Mouse (Mus musculus) large intestine, adult 2 months (tissue): Measurements from ENCODE around the gene Etfrf1. TPM values are rescaled to one million over a fixed set of nuclear protein-coding genes. Genes with fewer than 3 reads are reported as not detected.

Experiments used
- DNase-seq: peaks from one replicate; pipeline ENCODE4 v3.0.0-alpha.2; 2012; ENCODE audit warnings: low read depth, low spot score
- WGBS: fragments of 180-500 bp; shearing (Covaris S2); methylation state at CpG from one replicate; pipeline ENCODE4 v1.1.7; 2018; 5-methylcytosine and 5-hydroxymethylcytosine counted together
- polyA plus RNA-seq: library from polyadenylated mRNA; depleted of rRNA; stranded (reverse); fragments of >200 nt; gene quantifications from 2 replicates; pipeline ENCODE4 v1.2.3, GENCODE M21; 2012

Gene Etfrf1
- polyA plus RNA-seq, 1 experiment = 4.5 TPM

DNA sequence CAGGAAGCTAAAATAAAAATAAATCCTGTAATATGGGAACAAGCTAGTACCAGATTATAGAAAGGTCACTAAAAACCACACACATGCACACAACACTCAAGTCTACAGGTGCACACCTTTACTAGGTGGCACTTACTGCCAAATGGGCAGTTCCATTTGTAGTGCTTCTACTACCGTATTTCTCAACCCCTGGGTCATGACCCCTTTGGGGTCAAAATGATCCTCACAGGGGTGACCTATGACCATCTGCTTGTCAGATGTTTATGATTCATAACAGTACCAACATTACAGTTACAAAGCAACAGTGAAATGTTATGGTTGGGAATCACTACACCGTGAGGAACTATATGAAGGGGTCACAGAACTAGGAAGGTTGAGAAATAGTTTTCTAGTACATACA is 3.0 kb downstream of the Etfrf1 start:
- 75% methylated on average over 2 of the region's 2 CpGs for WGBS
- no peak for DNase-seq

DNA sequence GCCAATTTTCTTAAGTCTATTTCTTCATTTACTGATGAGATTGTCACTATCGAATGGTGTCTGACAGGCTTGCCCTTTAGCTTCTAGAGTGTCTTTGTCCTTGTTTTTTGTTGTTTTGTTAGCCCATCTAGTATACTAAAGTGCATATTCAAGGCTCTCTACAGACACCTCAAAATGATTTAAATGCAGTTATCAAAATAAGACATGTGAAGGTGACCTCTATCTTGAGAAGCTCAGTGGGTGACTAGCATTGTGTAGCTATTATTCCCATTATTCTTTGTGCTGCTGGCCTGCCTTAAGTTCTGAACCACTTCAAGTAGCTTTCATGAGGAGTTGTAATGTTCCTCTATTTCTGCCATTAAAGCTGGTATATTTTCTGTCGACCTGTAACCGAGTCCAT is 4.9 kb downstream of the Etfrf1 start:
- WGBS = 84% methylated on average over 3 of the region's 3 CpGs
- DNase-seq = no peak

DNA sequence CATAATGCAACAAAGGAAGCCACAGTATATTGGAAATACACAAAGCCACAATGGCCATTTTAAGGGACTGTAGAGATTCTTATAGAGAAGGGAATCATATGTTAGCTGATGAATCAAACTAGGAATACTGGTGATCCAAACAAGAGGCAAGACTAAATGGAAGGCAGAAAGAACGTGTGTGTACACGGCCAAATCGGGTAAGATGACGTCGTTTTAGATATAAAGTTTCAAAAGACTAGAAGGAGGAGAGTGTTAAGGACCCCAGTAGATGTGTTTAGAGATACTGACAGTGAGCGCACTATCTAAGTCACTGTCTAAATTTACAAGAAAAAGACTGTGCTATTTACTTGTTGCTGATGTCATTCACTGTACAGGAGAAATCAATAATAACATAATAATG is 13.3 kb downstream of the Etfrf1 start:
- WGBS = 91% methylated on average over 6 of the region's 6 CpGs
- no peak for DNase-seq

DNA sequence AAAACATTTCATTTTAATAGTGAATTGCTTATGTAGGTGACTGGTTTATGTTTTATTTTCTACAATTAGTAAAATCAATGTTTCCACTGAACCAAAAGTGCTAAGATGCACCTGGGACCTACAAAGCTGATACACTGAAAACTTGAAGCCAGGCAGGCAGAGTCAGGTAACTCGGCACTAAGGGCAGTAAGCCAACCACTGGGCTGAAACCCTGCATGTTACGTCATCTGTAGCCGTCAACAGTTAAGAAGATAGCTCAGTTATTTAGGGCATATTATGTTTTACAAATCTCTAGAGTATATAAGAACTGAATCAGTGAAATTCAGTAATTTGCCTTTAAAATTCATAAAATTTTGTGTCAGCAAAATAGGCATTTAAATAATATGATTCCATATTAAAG is 15.4 kb downstream of the Etfrf1 start:
- no peak for DNase-seq
- WGBS = 80% methylated on average over 3 of the region's 3 CpGs

DNA sequence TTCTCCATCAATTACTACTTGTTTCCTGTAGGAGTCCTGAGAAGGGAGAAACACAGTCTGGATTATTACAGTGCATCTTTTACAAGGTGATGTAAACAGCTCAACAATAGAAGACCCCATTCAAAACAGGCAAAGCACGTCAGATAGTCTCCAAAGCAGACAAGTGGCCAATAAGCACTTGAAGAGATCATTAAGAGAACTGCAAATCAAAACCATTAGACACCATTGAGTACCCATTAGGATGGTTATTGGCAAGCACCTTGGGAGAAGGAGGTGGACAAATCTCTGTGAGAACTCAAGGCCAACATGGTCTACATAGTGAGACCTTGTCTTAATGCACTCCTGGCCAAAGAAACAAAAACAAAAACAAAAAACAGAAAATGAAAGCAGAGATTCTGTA is 23.5 kb downstream of the Etfrf1 start:
- WGBS = 90% methylated on average over 1 of the region's 1 CpGs

DNA sequence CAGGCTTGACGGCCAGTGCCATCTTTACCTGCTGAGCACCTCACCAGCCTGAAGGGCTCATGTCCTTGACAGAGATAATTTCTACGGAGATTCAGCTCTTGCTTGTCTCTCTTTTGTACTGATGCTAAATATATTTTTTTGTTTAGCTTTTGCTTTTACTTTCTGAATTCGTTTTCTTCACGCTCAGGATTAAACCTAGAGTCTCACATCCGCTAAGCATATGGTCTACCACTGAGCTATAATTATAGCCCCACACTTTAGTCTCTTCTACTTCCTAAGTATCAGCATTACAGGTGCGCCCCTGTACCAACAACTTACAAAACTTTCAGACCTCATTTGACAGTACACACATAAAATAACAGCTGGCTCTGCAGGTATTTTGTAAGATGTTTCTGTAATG is 24.4 kb downstream of the Etfrf1 start:
- WGBS = 81% methylated on average over 6 of the region's 6 CpGs
- no peak for DNase-seq

More for the DNA sequence above, 23.5 kb downstream of the Etfrf1 start:
- no peak for DNase-seq

DNA sequence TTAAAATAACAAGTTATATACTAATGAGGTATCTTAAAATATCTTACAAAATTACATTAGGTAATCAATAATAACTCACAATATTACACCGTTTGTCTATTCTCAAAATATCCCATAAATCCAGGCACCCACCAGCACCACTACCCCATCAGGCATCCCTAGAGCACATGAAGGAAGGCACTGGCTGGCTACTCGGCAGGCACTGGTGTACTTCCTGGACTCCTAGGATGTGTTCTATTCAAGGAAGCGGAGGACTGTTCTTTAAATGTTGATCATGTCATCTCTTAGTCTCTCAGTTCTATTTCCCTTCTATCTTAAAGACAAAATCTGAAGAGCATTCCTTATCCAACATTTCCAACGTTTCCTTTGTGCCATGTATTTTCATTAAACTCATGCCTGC is 26.2 kb downstream of the Etfrf1 start:
- 64% methylated on average over 4 of the region's 4 CpGs for WGBS
- no peak for DNase-seq

DNA sequence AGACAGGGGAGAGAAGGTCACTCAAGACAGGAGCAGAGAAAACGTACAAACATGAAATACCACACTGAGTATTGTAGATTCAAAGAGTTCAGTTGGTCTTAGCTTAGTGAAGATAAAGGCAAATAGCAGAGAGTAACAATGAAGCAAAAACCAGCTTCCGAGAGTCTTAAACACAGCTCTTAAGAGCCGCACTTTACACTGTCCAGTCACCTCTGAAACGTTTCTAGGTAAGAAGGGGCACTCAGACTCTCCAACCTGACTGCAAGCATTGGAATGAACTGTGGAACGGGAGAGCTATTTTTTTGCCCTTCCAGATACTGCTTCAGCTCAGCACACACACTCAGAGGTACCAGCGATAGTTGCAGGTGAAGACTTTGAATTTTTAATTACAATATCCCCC is 29.4 kb downstream of the Etfrf1 start:
- WGBS = 79% methylated on average over 6 of the region's 6 CpGs
- DNase-seq = no peak

DNA sequence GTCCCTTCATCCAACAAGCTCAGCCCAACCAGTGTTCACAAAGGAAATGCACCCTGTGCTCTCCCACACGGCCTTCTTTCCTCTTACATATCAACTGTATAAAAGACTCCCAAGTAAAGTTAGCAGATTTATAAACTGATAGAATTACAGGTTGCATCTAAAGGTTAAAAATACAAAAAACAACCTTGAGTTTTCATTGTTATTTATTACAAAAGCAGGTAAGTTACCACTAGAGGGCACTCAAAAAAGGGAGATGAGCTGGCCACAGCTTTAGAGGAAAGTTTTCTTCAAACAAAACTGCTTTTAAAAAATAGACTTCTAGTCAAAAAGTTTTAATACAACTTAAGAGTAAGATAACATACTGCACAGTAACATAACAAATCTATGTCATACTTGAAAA is 31.6 kb downstream of the Etfrf1 start:
- 30% methylated on average over 1 of the region's 1 CpGs for WGBS
- no peak for DNase-seq

DNA sequence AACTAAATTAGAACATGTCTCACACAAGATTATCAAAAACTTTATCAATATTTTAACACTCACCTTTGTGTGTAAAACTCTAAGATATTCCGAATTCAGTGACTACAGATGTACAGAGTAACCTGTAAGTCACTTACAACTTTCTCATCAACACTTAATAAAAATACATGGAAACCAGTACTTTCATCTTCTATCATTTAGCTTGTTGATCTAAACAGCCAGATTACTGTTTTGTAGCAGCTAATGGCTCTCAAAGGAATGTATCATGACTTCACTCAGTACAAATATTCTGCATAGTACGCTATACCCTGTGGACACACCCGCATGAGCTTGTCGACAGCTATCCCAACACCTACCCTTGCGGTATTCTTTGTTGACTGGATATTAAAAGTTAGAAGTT is 35.9 kb downstream of the Etfrf1 start:
- no peak for DNase-seq
- WGBS = 53% methylated on average over 5 of the region's 5 CpGs

DNA sequence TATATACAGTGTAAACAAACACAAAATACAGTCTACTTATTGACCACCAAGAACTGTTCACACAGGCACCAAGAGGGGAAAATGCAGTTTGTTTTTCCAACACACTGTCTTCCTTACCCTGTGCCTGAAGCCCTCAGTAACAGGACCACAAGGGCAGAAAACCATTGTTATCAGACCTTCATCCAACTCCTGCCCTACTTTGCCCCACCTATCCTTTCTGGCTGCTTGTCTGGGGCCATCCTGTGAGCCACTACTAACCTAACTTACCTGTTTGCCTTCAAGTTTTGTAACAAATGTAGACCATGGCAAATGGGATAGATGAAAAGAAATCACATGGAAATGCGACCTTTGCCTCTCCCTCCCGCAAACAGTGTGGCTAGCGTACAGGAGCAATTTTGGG is 37.0 kb downstream of the Etfrf1 start:
- no peak for DNase-seq
- WGBS = 43% methylated on average over 3 of the region's 3 CpGs

DNA sequence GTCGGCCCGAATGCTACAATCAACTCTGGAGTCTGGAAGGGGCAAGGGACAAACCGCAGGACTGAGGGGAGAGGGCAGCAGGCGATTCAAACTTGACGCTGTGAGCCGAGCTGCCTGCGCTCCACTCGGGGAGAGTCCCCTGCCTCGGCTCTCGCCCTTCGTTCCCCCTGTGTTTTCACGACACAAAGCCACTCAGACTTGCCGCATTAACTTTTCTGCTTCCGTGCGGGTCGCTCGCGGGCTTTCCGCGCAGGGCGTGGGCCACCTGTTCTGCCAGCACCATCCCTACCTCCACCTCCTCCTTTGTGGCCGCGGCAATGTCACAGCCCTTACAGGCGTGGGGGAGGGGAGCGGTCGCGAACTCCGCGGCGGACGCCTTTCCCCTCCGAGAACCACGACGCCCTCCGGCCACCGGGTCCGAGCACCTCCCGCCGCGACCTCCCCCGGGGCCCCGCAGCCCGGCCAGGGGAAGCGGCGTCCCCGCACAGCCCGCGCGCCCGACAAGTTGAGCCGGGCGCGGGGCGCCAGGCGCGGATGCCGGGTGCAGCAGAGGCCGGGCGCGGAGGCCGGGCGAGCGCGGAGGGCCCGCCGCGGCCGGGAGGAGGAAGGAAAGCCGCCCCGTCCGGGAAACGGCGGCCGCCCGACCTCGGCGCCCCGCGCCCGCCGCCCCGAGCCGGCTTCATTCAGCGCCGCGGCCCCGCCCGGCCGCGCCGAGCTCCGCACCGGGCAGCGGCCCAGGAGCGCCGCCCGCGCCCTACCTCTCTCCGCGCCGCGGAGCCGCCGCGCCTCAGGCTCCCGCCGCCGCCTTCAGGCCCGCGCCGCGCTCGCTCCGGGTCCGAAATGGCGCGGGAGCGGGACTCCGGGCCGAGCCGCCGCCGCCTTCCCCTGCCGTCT is 38.6 kb downstream of the Etfrf1 start:
- under 1% methylated on average over 119 of the region's 124 CpGs for WGBS
- DNase-seq = no peak

DNA sequence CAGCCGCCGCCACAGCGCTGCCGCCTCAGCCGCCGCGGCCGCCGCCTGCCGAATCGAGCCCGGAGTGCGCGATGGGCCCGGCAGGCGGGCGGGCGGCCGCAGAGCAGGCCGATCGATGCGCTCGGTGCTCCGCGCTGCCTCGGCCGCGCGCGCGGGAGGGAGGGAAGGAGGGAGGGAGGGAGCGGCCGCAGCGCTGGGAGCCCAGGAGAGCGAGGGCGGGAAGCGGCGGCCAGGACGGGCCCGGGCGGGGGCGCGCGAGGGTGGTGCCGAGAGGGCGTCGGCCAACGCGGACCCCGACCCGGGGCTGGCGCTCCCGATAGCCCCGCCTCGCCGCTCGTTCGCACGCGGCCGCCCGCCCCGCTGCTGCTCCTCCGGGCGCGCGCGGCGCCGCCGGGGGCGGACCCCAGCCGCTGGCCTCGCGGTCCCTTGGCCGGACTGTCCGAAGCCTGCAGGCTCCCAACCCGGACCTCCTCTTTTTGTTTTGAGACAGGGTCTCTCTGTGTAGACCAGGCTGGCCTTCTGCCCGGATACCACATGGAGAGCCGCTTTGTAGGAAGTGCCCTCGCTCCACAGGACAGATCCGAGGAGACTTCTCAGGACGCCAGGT is 39.4 kb downstream of the Etfrf1 start, which contains the start of gene Kras:
Gene Kras (minus strand): TSS at position 55 of the 607 bp plus-strand sequence.
- peak; percentile 68 for DNase-seq
- 1% methylated on average over 73 of the region's 83 CpGs for WGBS

DNA sequence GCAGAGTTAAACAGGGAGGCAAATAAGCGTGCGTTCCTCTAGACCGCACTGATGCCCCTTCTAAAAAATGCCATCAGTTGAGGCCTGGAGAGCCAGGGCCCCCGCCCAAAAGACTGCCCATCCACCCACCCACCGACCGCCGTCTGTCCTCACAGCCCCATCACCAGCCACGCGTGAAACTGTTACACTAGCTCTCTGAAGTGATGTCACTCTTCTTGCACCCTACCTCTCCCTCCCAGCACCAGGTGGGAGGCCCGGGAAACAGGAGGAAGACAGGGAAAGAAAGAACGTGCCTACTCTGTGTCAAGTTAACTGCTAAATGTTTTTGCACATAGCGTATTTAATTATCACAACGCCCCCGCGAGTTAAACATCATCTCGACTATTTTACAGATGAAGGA is 39.9 kb downstream of the Etfrf1 start:
- DNase-seq = no peak
- 17% methylated on average over 16 of the region's 16 CpGs for WGBS

DNA sequence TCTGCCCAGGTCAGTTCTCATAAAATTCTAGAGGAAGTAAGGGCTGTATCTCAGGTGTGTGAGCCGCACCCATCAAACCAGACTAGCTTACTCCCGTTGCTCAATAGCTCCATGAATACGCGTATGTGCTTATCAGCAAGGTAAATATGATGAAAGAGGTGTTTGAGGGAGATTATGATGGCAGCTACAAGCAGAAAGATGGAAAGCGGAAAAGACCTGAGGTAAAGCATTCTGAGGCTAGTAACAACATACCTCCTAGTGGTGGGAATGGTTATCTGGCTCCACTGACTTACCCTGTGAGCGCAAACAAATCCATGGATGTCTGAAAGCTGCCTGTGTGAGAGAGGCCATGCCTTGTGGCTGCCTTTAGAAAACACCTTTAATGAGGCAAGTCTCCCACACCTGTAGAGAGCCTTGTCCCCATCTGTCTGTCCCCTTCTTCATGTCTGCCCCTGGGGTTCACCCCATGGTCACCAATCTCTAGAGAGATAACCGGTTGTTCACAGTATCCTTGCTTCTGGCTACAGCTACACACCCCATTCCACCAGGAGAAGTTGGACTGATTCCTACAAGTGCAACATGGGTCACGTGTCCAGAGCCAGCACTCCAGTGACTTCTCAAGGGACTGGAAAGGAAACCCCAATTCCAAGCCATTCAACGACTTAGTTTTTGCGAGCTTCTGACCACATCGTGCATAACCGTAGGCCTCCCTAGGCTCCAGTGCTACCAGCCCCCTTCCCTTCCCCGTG is 45.2 kb downstream of the Etfrf1 start:
- DNase-seq = no peak

DNA sequence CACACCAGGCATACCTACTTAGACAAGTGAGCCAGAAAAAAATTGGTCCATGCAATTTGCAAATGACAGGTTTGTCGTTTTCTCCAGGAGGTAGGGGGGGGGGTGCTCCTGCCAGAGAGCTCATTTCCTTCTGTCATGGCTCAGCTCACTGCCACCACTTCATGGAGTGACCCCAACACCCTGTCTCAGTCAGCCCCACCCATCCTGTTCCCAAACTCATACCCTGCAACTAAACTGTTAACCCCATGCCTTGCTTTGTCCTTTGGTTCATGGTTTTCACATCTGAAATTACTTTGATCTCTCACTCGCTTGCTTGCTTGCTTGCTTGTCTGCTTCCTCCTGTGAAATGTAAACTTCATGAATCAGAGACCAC is 45.8 kb downstream of the Etfrf1 start:
- 22% methylated on average over 2 of the region's 2 CpGs for WGBS
- no peak for DNase-seq

More for the DNA sequence above, 45.2 kb downstream of the Etfrf1 start:
- 32% methylated on average over 13 of the region's 13 CpGs for WGBS

DNA sequence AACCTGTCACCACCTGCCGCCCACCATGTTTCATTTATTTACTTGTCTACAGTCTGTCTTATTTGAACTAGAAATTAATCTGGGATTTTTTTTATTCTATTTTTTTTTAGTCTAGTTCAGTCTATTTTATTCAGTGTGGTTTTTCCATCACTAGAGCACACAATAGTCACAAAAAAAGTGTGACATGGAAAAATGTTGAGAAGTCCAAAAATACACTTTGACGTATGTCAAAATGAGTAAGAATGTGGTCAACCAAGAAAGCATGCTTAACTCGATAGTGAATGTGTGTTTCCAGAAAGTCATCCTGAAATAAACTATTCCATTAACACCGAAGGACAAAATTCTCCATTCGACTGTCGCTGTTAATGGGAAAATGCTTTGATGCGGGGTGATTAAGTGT is 51.4 kb downstream of the Etfrf1 start:
- no peak for DNase-seq
- WGBS = 97% methylated on average over 7 of the region's 7 CpGs
